Mouse (Mus musculus): ENCODE data around the gene Fermt1. TPM values are rescaled to one million over a fixed set of nuclear protein-coding genes. Genes with fewer than 3 reads are reported as not detected.

The Fermt1 gene
- total RNA-seq, 2 experiments from 2014 or later: 0.40 to 0.59 TPM

GRCm38 (mm10) chr2:132904961-132905360, 40.7 kb downstream of the Fermt1 start:
- no peak for DNase-seq (ENCODE audit: extremely low spot score in 1 of 2, low spot score in 2 of 2)
- no peak for TF ChIP-seq CTCF (IDR thresholded peaks at IDR 0.05)
- H3K4me3 ChIP-seq: no peak overlapping the region
- intact Hi-C loops (cut with DNase I): loop anchor here (2.0 to 5.0 kb wide), 3 partner anchors 203 to 588 kb away; no protein-coding TSS in a partner anchor
- H3K27ac ChIP-seq: no peak overlapping the region

GRCm38 (mm10) chr2:132903498-132903897, 42.2 kb downstream of the Fermt1 start:
- TF ChIP-seq CTCF (IDR thresholded peaks at IDR 0.05): peak; percentile 83
- Histone ChIP-seq H3K4me3 (no peak overlapping the region), H3K27ac (no peak overlapping the region)
- intact Hi-C loops (cut with DNase I): loop anchor here (1.0 to 5.0 kb wide), 2 partner anchors 57 to 201 kb away; partner anchors contain the start of gene Crls1
- peak; percentile 35 to 57 for DNase-seq (ENCODE audit: extremely low spot score in 1 of 2, low spot score in 2 of 2)

DNA sequence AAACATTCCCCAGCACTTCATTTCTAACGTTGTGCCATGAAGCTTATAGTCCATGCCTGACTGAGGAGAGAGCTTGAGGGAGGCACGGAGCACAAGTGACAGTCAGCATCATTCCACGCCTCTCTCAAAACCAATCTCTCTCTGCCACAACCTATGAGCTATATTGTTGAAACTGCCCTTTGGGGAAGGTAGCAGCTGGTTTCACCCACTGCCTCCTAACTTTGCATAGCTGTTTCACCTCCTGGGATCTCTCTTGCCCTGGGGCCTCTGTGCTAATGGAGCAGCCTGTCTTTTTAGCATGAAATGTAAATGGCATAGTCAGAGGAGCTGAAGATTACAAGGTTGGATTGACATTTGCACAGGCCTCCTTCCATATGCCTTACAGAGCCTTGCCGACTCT, 43.6 kb downstream of the Fermt1 start:
- intact Hi-C loops (cut with DNase I): loop anchor here (5.0 kb wide), 1 partner anchor 200 kb away; no protein-coding TSS in a partner anchor
- no peak for DNase-seq (ENCODE audit: extremely low spot score in 1 of 2, low spot score in 2 of 2)
- H3K4me3 ChIP-seq: no peak overlapping the region
- H3K27ac ChIP-seq: no peak overlapping the region
- no peak for TF ChIP-seq CTCF (IDR thresholded peaks at IDR 0.05)

- Histone ChIP-seq H3K27ac (no peak overlapping the region), H3K4me3 (no peak overlapping the region)
- intact Hi-C loops (cut with DNase I): loop anchor here (5.0 kb wide), 1 partner anchor 199 kb away; no protein-coding TSS in a partner anchor
- no peak for DNase-seq (ENCODE audit: extremely low spot score in 1 of 2, low spot score in 2 of 2)
- no peak for TF ChIP-seq CTCF (IDR thresholded peaks at IDR 0.05)
These were observed 44.1 kb downstream of the Fermt1 start for GRCm38 (mm10) chr2:132901636-132902035.

- no peak overlapping the region for H3K4me3 ChIP-seq
- no peak for DNase-seq (ENCODE audit: extremely low spot score in 1 of 2, low spot score in 2 of 2)
- intact Hi-C loops (cut with DNase I): loop anchor here (5.0 kb wide), 1 partner anchor 198 kb away; no protein-coding TSS in a partner anchor
- TF ChIP-seq CTCF (IDR thresholded peaks at IDR 0.05): no peak
- H3K27ac ChIP-seq: no peak overlapping the region
These were observed 45.1 kb downstream of the Fermt1 start for GRCm38 (mm10) chr2:132900596-132900995.

DNA sequence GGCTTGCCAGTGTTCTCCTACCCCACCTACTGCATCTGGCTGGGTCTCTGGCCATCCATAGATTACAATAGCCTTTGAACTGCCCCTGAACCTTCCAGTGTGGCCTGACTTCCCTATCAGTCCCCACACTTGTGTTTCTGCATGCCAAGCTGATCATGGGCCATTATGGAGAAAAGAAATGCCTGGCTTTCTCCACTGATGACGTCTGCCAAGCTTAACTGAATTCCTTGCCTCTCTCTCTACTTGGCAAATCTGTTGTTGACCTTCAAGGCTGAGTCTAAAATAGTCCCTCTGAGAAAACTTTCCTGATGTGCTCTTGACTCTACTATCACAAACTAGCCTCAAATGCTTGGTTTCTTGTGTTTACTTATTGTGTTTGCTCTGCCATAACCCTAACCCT, 47.5 kb downstream of the Fermt1 start:
- Histone ChIP-seq H3K4me3 (no peak overlapping the region), H3K27ac (no peak overlapping the region)
- no peak for TF ChIP-seq CTCF (IDR thresholded peaks at IDR 0.05)
- intact Hi-C loops (cut with DNase I): no loop called here
- no peak for DNase-seq (ENCODE audit: extremely low spot score in 1 of 2, low spot score in 2 of 2)

GRCm38 (mm10) chr2:132893826-132894225, 51.9 kb downstream of the Fermt1 start:
- intact Hi-C loops (cut with DNase I): no loop called here
- no peak overlapping the region for H3K27ac ChIP-seq
- no peak overlapping the region for H3K4me3 ChIP-seq
- no peak for TF ChIP-seq CTCF (IDR thresholded peaks at IDR 0.05)
- no peak for DNase-seq (ENCODE audit: extremely low spot score in 1 of 2, low spot score in 2 of 2)

- intact Hi-C loops (cut with DNase I): no loop called here
- no peak for DNase-seq (ENCODE audit: extremely low spot score in 1 of 2, low spot score in 2 of 2)
- Histone ChIP-seq H3K4me3 (no peak overlapping the region), H3K27ac (no peak overlapping the region)
- no peak for TF ChIP-seq CTCF (IDR thresholded peaks at IDR 0.05)
These were observed 60.4 kb downstream of the Fermt1 start for GRCm38 (mm10) chr2:132885312-132885711.

DNA sequence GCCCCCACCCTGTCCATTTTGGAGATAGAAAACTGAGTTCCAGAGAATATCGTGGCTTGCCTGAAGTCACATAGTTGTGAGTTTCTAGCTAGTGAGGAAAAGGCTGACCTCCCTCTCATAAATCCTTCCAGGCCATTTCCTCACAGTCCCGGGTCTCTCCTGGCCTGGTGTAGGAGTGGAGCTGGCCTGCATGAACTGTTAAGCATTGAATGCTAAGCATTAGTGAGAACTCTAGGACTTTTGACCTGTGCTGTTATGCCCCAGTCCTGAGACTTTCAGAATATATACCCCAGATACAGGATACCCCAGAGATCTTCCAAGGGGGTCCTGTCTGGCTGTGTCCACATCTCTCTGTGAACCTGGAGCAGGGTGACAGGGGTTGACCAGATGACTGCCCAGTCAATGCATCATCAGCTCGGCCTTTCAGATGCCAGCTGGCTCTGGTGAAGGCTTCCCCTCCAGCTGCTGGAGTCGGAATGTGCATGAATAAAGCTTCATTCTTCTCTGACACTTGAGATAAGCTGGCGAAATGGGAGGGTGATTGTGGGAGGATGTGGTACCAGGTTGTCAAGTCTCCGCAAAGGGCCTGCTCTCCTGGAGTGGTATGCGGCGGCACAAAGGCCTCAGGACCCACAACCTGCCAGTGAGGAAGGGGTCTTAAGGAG, 61.3 kb downstream of the Fermt1 start:
- Histone ChIP-seq H3K27ac (no peak overlapping the region), H3K4me3 (no peak overlapping the region)
- no peak for DNase-seq (ENCODE audit: extremely low spot score in 1 of 2, low spot score in 2 of 2)
- TF ChIP-seq CTCF (IDR thresholded peaks at IDR 0.05): no peak
- intact Hi-C loops (cut with DNase I): no loop called here

GRCm38 (mm10) chr2:132880844-132881645, 64.7 kb downstream of the Fermt1 start, which contains the start of gene Lrrn4:
Gene Lrrn4 (minus strand): TSS chr2:132880891.
- intact Hi-C loops (cut with DNase I): no loop called here
- Histone ChIP-seq H3K4me3 (peak within 1 kb of the TSS; percentile 44), H3K27ac (no peak within 1 kb of the TSS)
- TF ChIP-seq CTCF (IDR thresholded peaks at IDR 0.05): no peak
- no peak for DNase-seq (ENCODE audit: extremely low spot score in 1 of 2, low spot score in 2 of 2)

DNA sequence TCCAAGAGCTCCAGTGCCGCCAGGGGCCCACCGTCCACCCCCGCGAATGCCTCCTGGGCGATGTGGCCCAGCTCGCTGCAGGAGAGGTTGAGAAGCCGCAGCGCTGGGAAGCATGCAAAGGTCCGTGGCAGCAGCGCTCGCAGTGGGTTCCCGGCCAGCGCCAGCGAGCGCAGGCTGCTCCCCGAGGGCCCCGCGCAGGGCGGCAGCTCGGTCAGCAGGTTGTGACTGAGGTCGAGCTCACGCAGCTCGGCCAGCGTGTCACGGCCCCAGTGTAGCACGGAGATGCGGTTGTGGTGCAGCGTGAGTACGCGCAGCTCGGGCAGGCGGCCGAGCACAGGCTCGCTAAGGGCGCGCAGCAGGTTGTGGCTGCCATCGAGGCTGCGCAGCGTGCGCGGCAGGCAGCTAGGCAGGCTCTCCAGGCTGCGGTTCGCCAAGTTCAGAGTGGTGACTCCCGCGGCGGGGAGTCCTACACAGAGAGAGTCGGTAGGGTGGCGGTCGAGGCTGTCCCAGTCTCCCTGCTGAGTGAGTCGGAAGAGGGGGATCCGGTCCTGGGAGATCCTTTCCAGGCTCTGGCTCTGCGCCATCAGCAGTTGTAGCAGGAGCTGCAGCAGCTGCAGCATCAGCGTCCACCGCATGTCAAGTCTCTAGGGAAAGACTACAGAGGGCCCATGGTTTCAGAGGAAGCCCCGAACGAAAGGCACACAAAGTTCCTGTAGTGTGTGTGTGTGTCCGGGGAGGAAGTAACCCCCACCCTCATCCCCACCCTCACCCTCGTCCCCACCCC, 66.3 kb downstream of the Fermt1 start:
- Histone ChIP-seq H3K4me3 (peak overlapping the region; percentile 44), H3K27ac (no peak overlapping the region)
- DNase-seq (ENCODE audit: extremely low spot score in 1 of 2, low spot score in 2 of 2): peak in 1 of 2 experiments; percentile 12
- intact Hi-C loops (cut with DNase I): no loop called here
- no peak for TF ChIP-seq CTCF (IDR thresholded peaks at IDR 0.05)

Measured in left cerebral cortex, adult 2 months (tissue).